ENCODE assay signal across 9 mouse cellular contexts in the genomic region with DNA sequence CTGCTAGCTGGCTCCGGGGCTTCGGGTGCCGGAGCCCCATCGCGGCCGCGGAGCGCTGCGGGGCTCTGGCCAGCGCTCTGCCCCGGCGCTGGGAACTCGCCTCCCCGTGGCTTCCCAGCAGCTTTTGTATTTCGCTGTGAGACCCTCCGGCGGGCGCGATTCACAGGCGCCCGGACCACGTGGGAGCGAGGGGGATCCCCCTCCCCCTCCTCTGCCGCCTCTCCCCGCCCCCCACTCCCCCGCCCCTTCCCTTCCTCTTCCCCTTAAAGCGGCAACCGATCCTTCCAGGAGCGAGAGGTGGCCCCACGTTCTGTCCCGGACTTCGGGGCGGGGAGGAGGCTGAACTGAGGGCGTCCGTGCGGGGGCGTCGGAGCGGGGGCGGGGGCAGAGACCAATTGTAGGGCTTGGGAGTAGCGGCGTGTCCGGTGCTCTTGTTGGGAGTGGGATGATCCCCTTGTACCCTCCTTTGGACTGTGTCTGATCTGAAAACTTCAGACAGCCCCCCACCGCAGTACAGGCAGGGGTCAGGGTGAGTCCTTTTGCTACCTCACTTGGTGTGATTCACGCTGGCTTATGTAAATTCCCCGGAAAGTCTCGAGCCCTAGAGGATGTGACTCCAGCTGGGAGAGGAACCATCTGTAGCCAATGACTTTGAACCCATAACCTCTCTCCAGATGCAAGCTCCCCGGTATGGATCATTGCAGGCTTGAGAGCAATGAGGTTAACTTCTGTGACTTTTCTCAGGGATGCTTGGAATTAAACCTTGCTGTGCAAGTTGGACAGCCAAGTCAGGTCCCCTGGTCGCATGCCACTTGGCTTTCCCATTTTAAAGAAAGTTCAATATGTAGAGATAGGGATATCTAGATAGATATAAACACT. TPM values are rescaled to one million over a fixed set of nuclear protein-coding genes. Genes with fewer than 3 reads are reported as not detected.
A peak's percentile ranks its signal among the peaks of the same experiment; 100 is the strongest.
DNase-seq lines count a peak whose midpoint lies in the region; ATAC-seq and TF ChIP-seq lines count a peak whose summit lies in the region.
"Had no signal": no experiment of that assay in that cellular context is flagged by ENCODE, and none has a peak within 500 bp of the region (broad histone marks: within the 10 kb centered on the region; RNA-seq: fewer than 3 reads in every experiment).

A gene (minus strand): TSS at position 829 of the 879 bp plus-strand sequence.

- no peak for TF ChIP-seq EP300 in ES-Bruce4 (IDR thresholded peaks at IDR 0.05; ENCODE audit: insufficient read depth, low read depth, low read length)

- no peaks in the 10 kb centered on the region for H3K4me1 ChIP-seq in ES-Bruce4 (ENCODE audit: control insufficient read depth, insufficient read depth, low read length)
- peaks cover 38% of the 10 kb centered on the region for H3K4me1 ChIP-seq in embryonic facial prominence, embryonic 13.5 days
- peaks cover 5% of the 10 kb centered on the region; the same call in 1 of the 2 replicates for H3K4me1 ChIP-seq in heart, embryonic 11.5 days (ENCODE audit: control insufficient read depth, insufficient read depth, low read length)
- peaks cover 19% of the 10 kb centered on the region; the same call in 1 of the 2 replicates for H3K4me1 ChIP-seq in kidney, embryonic 14.5 days (ENCODE audit: control insufficient read depth, insufficient read depth, low read length)
- H3K4me1 ChIP-seq in liver, adult 2 months (ENCODE audit: control insufficient read depth, insufficient read depth, low read length) = peaks cover 6% of the 10 kb centered on the region
- H3K4me1 ChIP-seq in neural tube, embryonic 14.5 days (ENCODE audit: control insufficient read depth, insufficient read depth, low read length) = peaks cover 20% of the 10 kb centered on the region

- 1% methylated on average over 42 of the region's 49 CpGs for WGBS in embryonic facial prominence, embryonic 13.5 days
- WGBS in heart, embryonic 11.5 days (ENCODE audit: insufficient replicate concordance) = 1% methylated on average over 36 of the region's 49 CpGs
- WGBS in kidney, embryonic 14.5 days = 1% methylated on average over 35 of the region's 49 CpGs
- WGBS in liver, adult 2 months = 3% methylated on average over 46 of the region's 49 CpGs
- under 1% methylated on average over 31 of the region's 49 CpGs for WGBS in neural tube, embryonic 14.5 days

- H3K27ac ChIP-seq in ES-Bruce4 (ENCODE audit: insufficient read depth, low read length) = no peak within 1 kb of the TSS
- H3K27ac ChIP-seq in embryonic facial prominence, embryonic 13.5 days = peak within 1 kb of the TSS; percentile 88
- H3K27ac ChIP-seq in heart, embryonic 11.5 days (ENCODE audit: low read depth, low read length) = peak within 1 kb of the TSS; percentile 62
- peak within 1 kb of the TSS; percentile 80 for H3K27ac ChIP-seq in kidney, embryonic 14.5 days (ENCODE audit: low read depth, low read length)
- H3K27ac ChIP-seq in liver, adult 2 months (replicated peaks; ENCODE audit: insufficient read depth, low read depth, low read length) = no peak within 1 kb of the TSS
- H3K27ac ChIP-seq in neural tube, embryonic 14.5 days (ENCODE audit: low read depth, low read length) = peak within 1 kb of the TSS; percentile 93

- peak within 1 kb of the TSS; percentile 87 for H3K9ac ChIP-seq in ES-Bruce4 (ENCODE audit: low read depth, poor library complexity, severe bottlenecking)
- H3K9ac ChIP-seq in embryonic facial prominence, embryonic 13.5 days = peak within 1 kb of the TSS; percentile 85
- peak within 1 kb of the TSS; percentile 78 for H3K9ac ChIP-seq in heart, embryonic 11.5 days (ENCODE audit: low read depth, low read length)
- peak within 1 kb of the TSS; percentile 90 for H3K9ac ChIP-seq in kidney, embryonic 14.5 days (ENCODE audit: low read depth, low read length)
- peak within 1 kb of the TSS; percentile 45; the same call in 1 of the 2 replicates for H3K9ac ChIP-seq in liver, adult 2 months (ENCODE audit: low read depth, low read length)
- H3K9ac ChIP-seq in neural tube, embryonic 14.5 days (replicated peaks; ENCODE audit: low read depth, low read length) = peak within 1 kb of the TSS; percentile 98

- no peaks in the 10 kb centered on the region for H3K9me3 ChIP-seq in ES-Bruce4 (replicated peaks; ENCODE audit: control insufficient read depth, insufficient read depth, low read length, poor library complexity, severe bottlenecking)
- H3K9me3 ChIP-seq in embryonic facial prominence, embryonic 13.5 days = no peaks in the 10 kb centered on the region
- H3K9me3 ChIP-seq in heart, embryonic 11.5 days (replicated peaks; ENCODE audit: control insufficient read depth, low read length) = no peaks in the 10 kb centered on the region
- no peaks in the 10 kb centered on the region for H3K9me3 ChIP-seq in kidney, embryonic 14.5 days (ENCODE audit: control insufficient read depth, low read length)
- H3K9me3 ChIP-seq in neural tube, embryonic 14.5 days (ENCODE audit: control insufficient read depth, low read length) = no peaks in the 10 kb centered on the region

- H3K79me2 ChIP-seq in liver, adult 2 months (ENCODE audit: control insufficient read depth, insufficient read depth, low read length) = no peaks in the 10 kb centered on the region

- H3K4me3 ChIP-seq in ES-Bruce4 (ENCODE audit: low read depth, low read length) = peak within 1 kb of the TSS; percentile 66
- H3K4me3 ChIP-seq in embryonic facial prominence, embryonic 13.5 days = peak within 1 kb of the TSS; percentile 74
- H3K4me3 ChIP-seq in heart, embryonic 11.5 days (ENCODE audit: low read depth, low read length) = peak within 1 kb of the TSS; percentile 70
- peak within 1 kb of the TSS; percentile 77 for H3K4me3 ChIP-seq in kidney, embryonic 14.5 days (ENCODE audit: low read length)
- H3K4me3 ChIP-seq in liver, adult 2 months (ENCODE audit: insufficient read depth, low read depth, low read length) = peak within 1 kb of the TSS; percentile 21; the same call in 1 of the 2 replicates
- H3K4me3 ChIP-seq in neural tube, embryonic 14.5 days (ENCODE audit: low read depth, low read length) = peak within 1 kb of the TSS; percentile 86

- ATAC-seq in embryonic facial prominence, embryonic 13.5 days (ENCODE audit: insufficient number of reproducible peaks, insufficient read depth, low FRiP score, low TSS enrichment, low read depth) = peak; percentile 59
- peak; percentile 60 for ATAC-seq in heart, embryonic 11.5 days (replicated peaks; ENCODE audit: insufficient number of reproducible peaks, low FRiP score, low TSS enrichment)
- peak; percentile 78 for ATAC-seq in kidney, embryonic 14.5 days (ENCODE audit: low FRiP score, low TSS enrichment)
- peak; percentile 84 for ATAC-seq in neural tube, embryonic 14.5 days (ENCODE audit: low read depth)

- H3K27me3 ChIP-seq in ES-Bruce4 (ENCODE audit: control insufficient read depth, insufficient read depth, low read length, poor library complexity, severe bottlenecking) = no peaks in the 10 kb centered on the region
- 0 out of 2 replicates have a peak, but pooled peaks cover 5% of the 10 kb centered on the region for H3K27me3 ChIP-seq in embryonic facial prominence, embryonic 13.5 days
- H3K27me3 ChIP-seq in heart, embryonic 11.5 days (ENCODE audit: control insufficient read depth, insufficient read depth, low read length) = peaks cover 10% of the 10 kb centered on the region
- H3K27me3 ChIP-seq in kidney, embryonic 14.5 days (ENCODE audit: control insufficient read depth, insufficient read depth, low read length) = no peaks in the 10 kb centered on the region
- H3K27me3 ChIP-seq in liver, adult 2 months (ENCODE audit: control insufficient read depth, insufficient read depth, low read length) = peaks cover 21% of the 10 kb centered on the region
- no peaks in the 10 kb centered on the region for H3K27me3 ChIP-seq in neural tube, embryonic 14.5 days (ENCODE audit: control insufficient read depth, insufficient read depth, low read length)

- no peaks in the 10 kb centered on the region for H3K36me3 ChIP-seq in ES-Bruce4 (ENCODE audit: control insufficient read depth, insufficient read depth, low read length, poor library complexity, severe bottlenecking)
- H3K36me3 ChIP-seq in embryonic facial prominence, embryonic 13.5 days = no peaks in the 10 kb centered on the region
- no peaks in the 10 kb centered on the region for H3K36me3 ChIP-seq in heart, embryonic 11.5 days (ENCODE audit: control insufficient read depth, insufficient read depth, low read length)
- no peaks in the 10 kb centered on the region for H3K36me3 ChIP-seq in kidney, embryonic 14.5 days (ENCODE audit: control insufficient read depth, insufficient read depth, low read length)
- no peaks in the 10 kb centered on the region for H3K36me3 ChIP-seq in liver, adult 2 months (ENCODE audit: control insufficient read depth, insufficient read depth, low read length)
- H3K36me3 ChIP-seq in neural tube, embryonic 14.5 days (ENCODE audit: control insufficient read depth, insufficient read depth, low read length) = no peaks in the 10 kb centered on the region

- no peak for TF ChIP-seq POLR2A in ES-Bruce4 (IDR thresholded peaks at IDR 0.05; ENCODE audit: insufficient read depth, low read length)
- TF ChIP-seq POLR2A in liver, adult 2 months (IDR thresholded peaks at IDR 0.05; ENCODE audit: extremely low read depth, insufficient read depth, low read length) = no peak

- peak within 1 kb of the TSS; percentile 98 for H3K4me2 ChIP-seq in embryonic facial prominence, embryonic 13.5 days
- H3K4me2 ChIP-seq in heart, embryonic 11.5 days = peak within 1 kb of the TSS; percentile 85
- peak within 1 kb of the TSS; percentile 81 for H3K4me2 ChIP-seq in kidney, embryonic 14.5 days (replicated peaks; ENCODE audit: low read depth, low read length)
- peak within 1 kb of the TSS; percentile 85 for H3K4me2 ChIP-seq in neural tube, embryonic 14.5 days (ENCODE audit: low read depth, low read length)

- DNase-seq in adrenal gland, adult 8-10 months = peak; percentile 2
- no peak for DNase-seq in liver, adult 2 months (ENCODE audit: extremely low read depth, low read depth, low spot score)
- DNase-seq in c-Kit-positive CD71-positive TER-119-positive erythroid progenitor cells, embryonic 14.5 days (ENCODE audit: low spot score) = no peak

- no peak for TF ChIP-seq CTCF in ES-Bruce4 (IDR thresholded peaks at IDR 0.05; ENCODE audit: low read depth, low read length)
- TF ChIP-seq CTCF in liver, adult 2 months (IDR thresholded peaks at IDR 0.05; ENCODE audit: low read depth, low read length) = no peak

RNA-seq across cellular contexts. Expression of the gene that starts here (rescaled TPM):
- 1.9 and 2.7 TPM in 2 replicates for polyA plus RNA-seq in ES-Bruce4 (2011; ENCODE audit: insufficient read depth, insufficient read length, low read depth, missing spikeins)
- under 1 TPM; 0.40 to 0.65 (median 0.55) TPM for total RNA-seq in adrenal gland, adult 8-10 months (2022)
- polyA plus RNA-seq in embryonic facial prominence, embryonic 13.5 days (2015; fragmentation: Nextera tagmentation; extraction: Ambion mirVana) = 14.1 and 16.7 TPM in 2 replicates
- polyA plus RNA-seq in heart, embryonic 11.5 days (2014; fragmentation: Nextera tagmentation; extraction: Ambion mirVana) = 2.2 and 2.6 TPM in 2 replicates
- polyA plus RNA-seq in kidney, embryonic 14.5 days (2014; fragmentation: Nextera tagmentation; extraction: Ambion mirVana) = 7.8 and 9.9 TPM in 2 replicates
- total RNA-seq in liver, adult 2 months (2014; rRNA removed) = not detected in 2 replicates
- 0.04 TPM in 1 of 2 replicates, not detected in the other for polyA plus RNA-seq in liver, adult 2 months (2012; rRNA removed)
- polyA plus RNA-seq in neural tube, embryonic 14.5 days (2014; fragmentation: Nextera tagmentation; extraction: Ambion mirVana) = 33.8 and 38.5 TPM in 2 replicates
- total RNA-seq: hematopoietic stem cell, adult 5-6 weeks had no signal

Comparison
In these comparisons a context has a peak if more than half of its experiments do, and no peak if none do; other contexts are left out.
1. Peak in DNase-seq in adrenal gland, adult 8-10 months; RNA of the gene not detected or under 1 TPM.
2. H3K27ac ChIP-seq: peak in embryonic facial prominence, embryonic 13.5 days (single experiment), heart, embryonic 11.5 days (single experiment), kidney, embryonic 14.5 days (single experiment) and neural tube, embryonic 14.5 days (single experiment); none in ES-Bruce4 (single experiment) and liver, adult 2 months (single experiment).
3. H3K4me3 ChIP-seq: peak in every context shown above with its lines; median percentile 86 in neural tube, embryonic 14.5 days; 77 in kidney, embryonic 14.5 days; 74 in embryonic facial prominence, embryonic 13.5 days; 70 in heart, embryonic 11.5 days; 66 in ES-Bruce4; 21 in liver, adult 2 months.
4. H3K9ac ChIP-seq: peak in every context shown above with its lines; median percentile 98 in neural tube, embryonic 14.5 days; 90 in kidney, embryonic 14.5 days; 87 in ES-Bruce4; 85 in embryonic facial prominence, embryonic 13.5 days; 78 in heart, embryonic 11.5 days; 45 in liver, adult 2 months.
5. Peak in every context shown above with its lines, with median percentiles within 50 percentile points of each other: ATAC-seq and H3K4me2 ChIP-seq.